Mouse (Mus musculus) hematopoietic stem cell, adult 5-6 weeks (primary cell): ENCODE data around the gene Slc35g2. TPM values are rescaled to one million over a fixed set of nuclear protein-coding genes. Genes with fewer than 3 reads are reported as not detected.

ENCODE experiments used
- ATAC-seq, 2 experiments: fragments of 125-278 bp in 1 of 2; replicated peaks in 1 of 2; 2 replicates each; pipeline ENCODE4 v1.8.0; 2016 to 2017; ENCODE audit warnings: inconsistent platforms in 2 of 2, mild to moderate bottlenecking in 2 of 2, moderate number of reproducible peaks in 2 of 2, low read depth in 1 of 2, moderate TSS enrichment in 1 of 2; ENCODE audit not compliant: low FRiP score in 2 of 2, poor library complexity in 2 of 2, severe bottlenecking in 2 of 2, insufficient read depth in 1 of 2, low TSS enrichment in 1 of 2
- total RNA-seq: library from RNA; stranded (forward); fragments of 172-1452, 232-1000 nt; gene quantifications from 2 replicates; pipeline ENCODE4 v1.2.3, GENCODE M21; 2017

Slc35g2 gene
- total RNA-seq, 1 experiment from 2014 or later = not detected

DNA sequence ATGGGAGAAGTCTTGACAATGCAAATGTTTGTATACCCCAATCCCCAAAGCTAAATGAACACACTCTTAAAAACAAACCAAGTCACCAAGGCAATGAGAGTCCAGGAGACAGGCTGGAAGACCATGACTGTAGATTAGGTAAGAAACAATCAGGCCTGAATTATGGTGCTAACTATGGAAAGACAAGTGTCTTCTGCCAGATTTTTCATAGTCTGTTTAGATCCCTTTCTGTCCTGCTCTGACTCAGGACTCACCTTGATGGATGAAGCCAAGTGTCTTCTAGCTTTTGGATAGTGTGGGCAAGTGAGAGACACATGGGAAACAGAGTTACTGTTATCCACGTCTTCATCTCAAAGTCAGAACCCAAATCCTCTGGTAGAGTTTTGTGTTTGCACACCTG, 621 bp upstream of the Slc35g2 start:
- no peak for ATAC-seq

DNA sequence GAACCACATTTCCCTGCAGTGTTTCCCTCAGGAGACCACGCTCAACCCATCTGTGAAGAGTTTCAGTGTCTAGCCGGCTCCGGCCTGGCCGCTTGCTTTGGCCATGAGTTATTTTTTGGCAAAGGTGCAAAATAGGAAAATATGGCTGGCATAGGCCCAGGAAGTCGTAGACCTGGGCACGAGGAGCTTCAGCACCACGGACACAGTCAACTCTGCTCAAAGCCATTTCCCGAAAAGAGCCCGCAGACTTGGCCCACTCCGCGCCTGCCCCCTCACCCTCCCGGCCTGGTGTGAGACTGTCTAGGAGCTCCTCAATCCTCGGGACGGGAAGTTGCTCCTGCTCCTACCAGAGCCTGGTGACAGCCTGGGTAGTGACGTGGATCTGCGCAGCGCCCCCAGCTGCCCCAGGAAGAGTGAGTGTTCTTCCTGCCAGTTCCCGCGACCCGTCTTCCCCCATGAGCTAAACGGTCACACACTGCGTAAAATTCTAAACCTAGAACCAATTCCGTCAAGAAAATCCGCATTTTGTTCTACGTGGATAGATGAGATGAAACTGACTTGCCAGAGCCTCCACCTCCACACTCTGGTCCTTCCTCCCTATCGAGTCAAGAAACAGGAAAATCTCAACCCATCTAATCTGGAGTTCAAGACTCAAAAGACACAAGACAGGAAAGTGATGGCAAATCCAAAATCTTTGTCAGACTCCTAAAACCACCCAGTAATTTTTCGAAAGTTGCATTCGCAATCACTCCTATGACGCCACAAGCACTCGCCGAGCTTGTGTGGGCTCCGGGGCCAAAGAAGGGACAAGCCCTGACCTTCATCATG, 878 bp downstream of the Slc35g2 start:
- ATAC-seq = peak; percentile 39 to 81

DNA sequence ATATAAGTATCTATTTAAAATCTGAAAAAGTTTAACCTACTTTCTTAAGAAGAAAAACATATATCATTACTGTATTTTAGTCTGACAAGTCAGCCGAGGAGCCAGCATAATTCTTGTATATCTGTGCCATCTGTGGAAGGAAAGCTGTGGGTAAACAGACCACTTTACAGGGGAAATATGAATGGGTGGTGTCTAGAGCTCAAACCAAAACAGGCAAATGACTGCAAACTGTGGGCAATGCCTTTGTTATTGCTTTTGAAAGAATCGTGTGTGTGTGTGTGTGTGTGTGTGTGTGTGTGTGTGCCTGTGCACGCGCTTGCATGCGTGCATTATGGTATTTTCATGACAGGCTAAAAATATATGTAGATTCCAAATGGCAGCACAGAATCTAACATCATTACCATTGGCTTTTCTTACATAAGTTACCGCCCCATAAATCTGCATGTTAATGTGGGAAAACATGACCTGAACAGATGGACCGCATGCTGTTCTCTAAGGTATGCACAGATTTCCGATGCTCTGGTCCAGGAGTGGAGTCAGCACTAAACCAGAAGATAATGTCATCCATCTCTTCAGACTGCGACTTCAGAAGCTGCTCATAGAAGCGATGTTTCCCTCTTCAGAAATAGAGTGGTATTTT, 10.5 kb downstream of the Slc35g2 start:
- no peak for ATAC-seq

DNA sequence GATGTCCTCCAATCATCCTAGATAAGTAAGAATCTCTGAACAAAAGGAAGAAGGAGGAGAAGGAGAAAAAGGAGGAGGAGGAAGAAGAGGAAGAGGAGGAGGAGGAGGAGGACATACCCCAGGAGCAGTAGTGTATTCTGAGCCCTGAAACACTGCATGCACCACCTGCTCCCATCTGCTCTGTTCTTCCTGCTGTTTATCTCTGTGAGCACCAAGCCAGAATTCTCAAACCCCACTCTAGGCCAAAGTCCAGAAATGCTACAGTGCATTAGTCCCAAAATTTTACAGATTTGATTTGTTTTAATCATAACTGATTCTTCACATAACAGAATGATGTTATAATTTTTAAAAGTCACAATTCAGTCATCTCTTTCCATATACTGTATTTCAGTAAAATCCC, 11.9 kb downstream of the Slc35g2 start:
- ATAC-seq = no peak

DNA sequence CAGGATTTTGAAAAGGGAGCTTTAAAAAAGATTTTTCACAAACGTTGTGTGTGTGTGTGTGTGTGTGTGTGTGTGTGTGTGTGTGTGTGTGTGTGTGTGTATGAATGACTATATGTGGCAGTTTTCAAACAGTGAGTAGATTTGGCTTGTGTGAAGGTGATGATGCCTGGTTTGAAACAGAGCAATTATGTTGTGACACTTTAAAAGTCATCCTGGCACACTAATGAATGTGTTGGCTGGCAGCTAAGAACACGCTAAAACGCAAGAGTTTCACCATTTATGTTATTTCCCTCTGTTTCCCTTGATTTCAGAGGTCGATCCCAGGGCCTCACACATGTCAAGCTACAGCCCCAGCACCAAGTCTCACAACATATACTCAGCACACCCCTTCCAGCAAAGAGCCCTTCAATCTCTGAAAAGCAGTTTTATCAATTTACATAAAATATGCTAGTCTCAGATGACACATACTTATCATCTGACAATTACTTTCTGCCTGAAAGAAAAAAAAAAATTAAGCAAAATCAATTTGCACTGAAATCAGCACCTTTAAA, 12.8 kb downstream of the Slc35g2 start:
- no peak for ATAC-seq

DNA sequence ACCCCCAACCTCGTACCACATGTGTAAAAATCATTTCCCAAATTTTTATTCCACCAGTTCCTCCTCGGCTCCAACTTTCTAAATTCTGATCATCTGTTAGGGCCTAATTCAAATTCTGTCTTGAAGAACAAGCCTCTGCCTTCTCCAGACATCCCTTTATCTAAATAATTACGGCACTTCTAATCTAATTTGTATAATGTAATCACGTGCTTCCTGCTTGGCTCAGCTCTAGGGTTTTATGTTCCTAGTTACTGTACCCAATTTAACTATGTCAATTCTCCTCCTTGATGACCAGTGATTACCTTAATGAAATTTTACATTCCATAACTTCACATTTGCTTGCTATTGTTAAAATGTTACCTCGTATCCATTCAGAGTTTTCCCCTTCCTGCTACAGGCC, 15.2 kb downstream of the Slc35g2 start:
- ATAC-seq = no peak

DNA sequence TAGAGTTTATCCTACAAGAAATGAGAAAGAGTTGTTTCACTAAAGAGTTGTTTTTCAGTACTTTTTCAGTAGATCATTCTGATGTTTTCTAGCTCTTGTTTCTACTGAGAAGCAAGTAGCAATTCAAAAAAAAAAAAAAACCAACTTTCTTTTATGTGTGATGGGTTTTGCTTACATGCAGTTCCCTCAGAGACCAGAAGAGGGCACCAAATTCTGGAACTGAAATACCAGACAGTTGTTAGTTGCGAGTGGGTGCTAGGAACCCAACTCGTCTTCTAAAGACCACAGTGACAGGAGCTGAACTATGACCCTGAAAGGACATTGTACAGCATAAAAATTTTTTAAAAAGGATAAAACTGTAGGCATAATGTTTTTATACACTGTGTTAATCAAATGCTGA, 22.6 kb downstream of the Slc35g2 start:
- no peak for ATAC-seq

DNA sequence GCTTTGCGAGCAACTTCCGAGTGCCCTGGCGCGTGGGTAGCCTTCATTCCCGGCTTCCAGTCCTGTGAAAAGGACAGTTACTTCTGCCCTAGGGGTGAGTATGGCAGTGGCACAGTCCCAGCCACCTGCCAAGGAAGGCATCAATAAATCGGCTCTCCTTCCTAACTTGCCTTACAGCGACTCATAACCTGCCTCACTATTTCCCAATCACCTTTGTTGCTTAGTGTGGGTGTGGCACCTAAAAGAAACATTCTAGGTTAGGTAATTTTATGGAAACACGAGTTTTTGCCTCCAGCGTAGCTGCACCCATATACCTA, 24.3 kb downstream of the Slc35g2 start:
- peak; percentile 27 to 29; a peak in 3 of 4 replicates for ATAC-seq

DNA sequence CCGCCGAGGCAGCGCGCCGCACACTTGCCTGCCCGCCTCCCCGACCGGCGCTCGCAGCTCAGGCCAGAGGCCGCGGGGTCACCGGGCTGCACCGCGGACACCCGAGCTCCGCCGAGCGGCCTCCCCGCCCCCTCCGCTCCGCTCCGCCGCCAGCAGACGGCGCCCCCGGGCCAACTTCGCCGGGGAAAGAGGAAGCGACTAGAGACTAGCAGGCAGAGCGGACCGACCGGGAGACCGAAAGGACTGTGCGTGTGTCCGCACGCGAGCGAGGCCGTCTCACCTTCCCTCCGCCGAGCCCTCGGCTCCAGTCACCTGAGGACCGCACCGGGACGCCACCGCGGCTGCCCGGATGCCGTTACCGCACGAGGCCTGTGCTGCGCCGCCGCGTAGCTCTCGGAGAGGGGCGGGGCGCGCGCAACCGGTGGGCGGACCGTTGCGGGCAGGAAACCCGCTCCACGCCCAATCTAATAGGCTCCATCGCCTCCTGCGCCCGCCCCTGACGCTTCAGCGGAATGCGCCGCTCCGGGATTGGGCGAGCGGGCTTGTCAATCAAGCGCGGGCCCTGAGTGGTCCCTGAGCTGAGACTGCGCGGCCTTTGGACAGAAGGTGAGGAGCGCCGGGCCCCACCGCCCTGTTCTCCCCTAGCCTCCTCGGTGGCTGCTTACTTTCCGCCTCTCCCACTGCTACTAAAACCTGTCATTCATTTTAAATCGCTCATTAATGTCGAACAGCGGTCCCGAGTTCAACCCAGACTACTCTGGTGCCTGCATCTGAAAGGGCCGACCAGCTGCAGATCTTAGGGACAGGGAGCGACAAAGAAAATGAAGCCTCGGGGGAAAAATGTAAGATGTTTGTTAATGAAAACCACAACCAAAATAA, 24.9 kb downstream of the Slc35g2 start, which contains the start of gene Nck1:
Nck1 (minus strand) TSS at position 420 of the 879 bp plus-strand sequence.
- peak; percentile 98 to 99 for ATAC-seq

DNA sequence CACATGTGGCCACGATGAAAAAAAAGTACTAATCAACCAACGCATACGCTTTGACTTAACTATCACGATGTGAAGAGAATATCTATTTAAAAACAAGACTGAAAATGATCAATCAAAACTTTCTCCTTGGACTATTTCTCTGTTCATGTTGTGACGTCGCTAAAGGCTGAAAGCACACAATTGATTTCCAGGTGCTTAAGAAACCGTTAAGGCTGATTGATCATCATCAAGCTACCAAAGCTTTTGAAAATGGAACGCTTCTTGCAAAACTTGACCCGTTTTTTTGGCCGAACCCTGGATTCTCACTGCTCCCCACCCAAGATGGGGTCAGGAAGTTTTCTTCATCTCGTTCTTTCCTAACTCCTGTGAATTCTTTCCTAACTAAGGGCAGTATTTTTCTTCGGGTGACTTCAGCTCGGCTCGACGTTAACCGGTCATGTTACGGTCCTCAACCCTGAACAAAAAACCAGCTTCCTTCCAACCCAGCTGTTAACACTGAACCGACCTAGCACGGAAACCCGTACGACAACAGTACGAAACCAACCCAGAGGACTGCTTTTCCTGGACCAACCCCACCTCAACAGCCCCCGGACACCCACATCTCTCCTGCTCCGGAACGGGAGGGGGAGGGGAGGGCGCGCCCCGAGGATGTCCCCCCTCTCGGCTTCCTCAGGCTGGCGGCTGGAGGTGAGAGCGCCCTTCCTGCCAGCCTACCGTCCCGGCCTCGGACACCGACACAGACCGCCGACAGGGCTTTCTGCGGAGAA, 25.8 kb downstream of the Slc35g2 start:
- peak; percentile 3 to 9; a peak in 2 of 4 replicates for ATAC-seq

DNA sequence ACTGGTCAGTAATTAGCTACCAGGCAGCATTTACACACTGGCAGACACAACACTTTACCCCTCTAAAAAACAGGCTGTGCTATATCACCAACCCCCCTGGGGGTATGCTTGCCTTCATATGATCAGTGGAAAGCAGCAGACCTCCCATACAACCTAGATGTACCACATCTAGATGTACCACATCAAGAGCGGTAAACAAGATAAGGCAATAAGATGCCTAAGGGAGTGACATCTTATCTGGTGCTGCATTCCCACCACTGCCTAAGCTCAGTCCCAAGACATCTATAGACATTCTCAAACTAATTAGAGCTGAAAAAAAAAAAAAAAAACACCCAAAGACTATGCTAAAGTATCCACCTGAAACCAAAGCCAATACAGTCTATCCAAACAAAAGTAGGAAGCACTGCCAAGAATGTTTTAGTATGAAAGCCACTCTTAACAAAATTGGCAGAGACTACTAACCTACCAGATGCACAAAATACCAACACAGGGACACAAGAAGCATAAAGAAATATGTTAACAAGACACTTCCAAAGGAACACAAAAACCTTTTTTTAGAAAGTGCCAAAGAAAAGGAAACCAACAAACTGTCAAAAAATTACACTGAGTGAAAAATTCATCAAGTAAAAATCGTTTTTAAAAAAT, 35.1 kb downstream of the Slc35g2 start:
- ATAC-seq = no peak

DNA sequence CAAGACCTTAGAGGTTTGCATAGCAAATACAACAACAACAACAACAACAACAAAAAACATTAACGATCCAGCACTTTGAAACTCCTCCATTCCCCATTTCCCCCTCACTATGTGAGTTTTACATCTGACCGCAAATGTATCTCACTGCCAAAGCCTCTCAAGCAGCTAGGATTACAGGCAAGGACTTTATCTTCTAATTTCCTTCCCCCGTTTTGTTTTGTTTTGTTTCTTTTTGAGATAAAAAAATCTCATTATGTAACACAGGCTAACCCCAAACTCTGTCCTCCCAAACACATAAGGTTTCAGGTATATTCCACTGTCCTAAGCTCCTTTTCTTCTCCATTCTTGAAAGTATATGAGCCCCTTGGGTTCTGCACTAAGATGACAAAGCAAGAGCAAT, 36.2 kb downstream of the Slc35g2 start:
- ATAC-seq = no peak

DNA sequence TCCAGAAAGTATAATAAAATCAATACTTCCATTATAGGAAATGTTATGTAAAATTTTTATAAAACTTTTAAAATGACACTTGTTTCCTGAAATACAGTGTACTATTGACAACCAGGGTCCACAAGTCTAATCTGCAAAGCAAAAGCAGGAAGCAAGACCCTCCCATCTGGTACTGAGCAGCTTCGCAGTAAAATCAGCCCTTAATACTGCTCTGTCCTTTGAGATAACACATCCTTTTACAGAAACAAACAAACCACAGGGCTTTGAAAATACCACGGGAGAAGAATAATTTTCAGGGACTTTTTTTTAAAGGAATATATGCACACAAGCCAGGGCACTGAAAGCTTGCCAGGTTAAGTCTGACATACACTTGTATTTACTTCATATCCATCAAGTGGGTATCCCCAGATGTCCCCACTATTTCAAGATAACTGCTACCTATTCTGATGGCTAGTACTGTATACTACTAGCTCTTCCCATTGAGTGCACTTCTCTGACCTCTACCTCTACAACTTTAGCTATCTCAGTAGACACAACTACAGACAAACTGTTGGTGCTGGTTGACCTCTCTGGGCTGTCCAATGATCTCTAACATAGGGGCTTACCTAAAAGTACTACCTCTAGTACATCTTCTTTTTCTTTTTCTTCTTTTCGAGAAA, 37.9 kb downstream of the Slc35g2 start:
- no peak for ATAC-seq

DNA sequence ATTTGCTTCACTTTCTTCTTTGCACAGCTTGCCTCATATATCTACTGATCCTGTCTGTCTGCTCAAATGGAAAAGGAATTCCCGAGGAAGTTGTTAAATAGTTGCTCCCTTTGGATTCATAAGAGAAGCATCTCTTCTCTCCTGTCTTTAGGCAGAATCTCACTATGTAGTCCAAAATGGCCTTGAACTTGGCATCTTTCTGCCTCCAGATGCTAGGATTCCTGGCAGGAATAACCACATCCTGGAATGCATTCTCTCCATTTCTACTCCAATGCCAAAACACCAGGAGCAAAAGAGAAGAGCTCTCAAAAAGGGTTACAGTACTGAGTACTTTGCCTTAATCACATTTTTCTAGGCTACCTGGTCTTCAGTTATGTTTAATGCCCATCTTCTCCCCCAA, 39.6 kb downstream of the Slc35g2 start:
- ATAC-seq = no peak

DNA sequence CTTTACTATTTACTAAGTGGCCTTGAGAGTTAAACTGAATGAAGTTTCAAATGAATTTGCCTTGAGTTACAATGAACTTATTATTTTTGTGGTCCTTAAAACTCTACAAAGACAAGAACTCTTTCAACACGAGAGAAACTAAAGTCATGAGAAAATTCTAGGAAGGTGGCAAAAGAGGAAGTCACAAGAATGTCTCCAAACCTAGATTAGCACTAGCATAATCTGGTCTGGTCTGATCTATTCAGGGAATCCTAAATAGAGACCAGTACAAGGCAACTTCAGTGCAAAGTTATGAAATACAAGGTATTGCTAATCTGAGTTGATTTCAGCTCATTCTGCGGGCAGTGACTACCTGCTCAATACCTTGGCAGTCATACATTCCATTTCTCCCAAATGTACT, 45.7 kb downstream of the Slc35g2 start:
- ATAC-seq = no peak

DNA sequence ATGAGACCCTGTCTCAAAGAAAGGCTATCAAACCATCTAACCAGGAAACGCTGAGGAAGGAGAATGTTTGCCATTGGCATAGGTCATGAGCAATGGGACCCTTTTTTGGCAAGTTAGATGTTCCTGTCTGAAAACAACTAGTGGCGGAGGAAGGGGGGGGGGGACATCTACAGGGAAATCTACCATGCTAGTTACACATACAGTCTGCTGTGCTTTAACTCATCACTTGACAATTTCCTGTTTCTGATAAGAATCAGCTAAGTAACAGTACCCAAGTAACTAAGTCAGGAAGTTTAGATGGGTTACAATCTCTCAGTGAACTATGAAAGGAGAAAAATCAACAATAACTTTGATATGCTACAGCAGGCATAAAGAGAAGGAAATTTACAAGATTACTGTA, 48.9 kb downstream of the Slc35g2 start:
- ATAC-seq = no peak
